Mouse (Mus musculus) ovary, postnatal 36 days (tissue): ENCODE measurements around the gene Sec63.
A peak's percentile ranks its signal among the peaks of the same experiment; 100 is the strongest.

Source experiments
- DNase-seq: peaks from one replicate; pipeline ENCODE4 v3.0.0; 2022; ENCODE audit warnings: low spot score, mixed read lengths

Sec63 gene

GRCm38 (mm10) chr10:42760999-42761900 lies at the start of gene Sec63:
Sec63 (plus strand) TSS chr10:42761496.
- peak; percentile 99 for DNase-seq

GRCm38 (mm10) chr10:42714676-42715075 lies 46.6 kb upstream of the Sec63 start:
- DNase-seq = no peak

GRCm38 (mm10) chr10:42715366-42716035 lies 45.8 kb upstream of the Sec63 start:
- no peak for DNase-seq

- DNase-seq = no peak
Measured at GRCm38 (mm10) chr10:42722116-42722515, 39.2 kb upstream of the Sec63 start.

- DNase-seq = no peak
Measured at GRCm38 (mm10) chr10:42723275-42724232, 37.7 kb upstream of the Sec63 start.

- DNase-seq = no peak
Measured at GRCm38 (mm10) chr10:42729607-42730006, 31.7 kb upstream of the Sec63 start.

GRCm38 (mm10) chr10:42734546-42735060 lies 26.7 kb upstream of the Sec63 start:
- no peak for DNase-seq

- DNase-seq = no peak
Measured at GRCm38 (mm10) chr10:42751813-42752212, 9.5 kb upstream of the Sec63 start.

- DNase-seq = no peak
Measured at GRCm38 (mm10) chr10:42754341-42754740, 7.0 kb upstream of the Sec63 start.

GRCm38 (mm10) chr10:42759741-42760140 lies 1.6 kb upstream of the Sec63 start:
- DNase-seq = no peak

- DNase-seq = no peak
Measured at GRCm38 (mm10) chr10:42760329-42760728, 967 bp upstream of the Sec63 start.

- no peak for DNase-seq
Measured at GRCm38 (mm10) chr10:42761901-42762669, 789 bp downstream of the Sec63 start.

GRCm38 (mm10) chr10:42762670-42763058 lies 1.4 kb downstream of the Sec63 start:
- DNase-seq = no peak

GRCm38 (mm10) chr10:42763246-42763645 lies 1.9 kb downstream of the Sec63 start:
- no peak for DNase-seq

GRCm38 (mm10) chr10:42765344-42765743 lies 4.0 kb downstream of the Sec63 start:
- DNase-seq = no peak

GRCm38 (mm10) chr10:42775450-42775849 lies 14.2 kb downstream of the Sec63 start:
- no peak for DNase-seq

GRCm38 (mm10) chr10:42780753-42781152 lies 19.5 kb downstream of the Sec63 start:
- DNase-seq = no peak

GRCm38 (mm10) chr10:42781672-42782071 lies 20.4 kb downstream of the Sec63 start:
- DNase-seq = no peak

GRCm38 (mm10) chr10:42800922-42801321 lies 39.6 kb downstream of the Sec63 start:
- DNase-seq = no peak

GRCm38 (mm10) chr10:42825923-42826322 lies 64.6 kb downstream of the Sec63 start:
- no peak for DNase-seq

- DNase-seq = no peak
Measured at GRCm38 (mm10) chr10:42827155-42827554, 65.9 kb downstream of the Sec63 start.
